Mouse (Mus musculus): ENCODE results near the gene Slc25a22. TPM values are rescaled to one million over a fixed set of nuclear protein-coding genes. Genes with fewer than 3 reads are reported as not detected.

Gene Slc25a22
- total and polyA plus RNA-seq, 3 experiments = 6.5 to 31.5 (median 16.1) TPM

DNA sequence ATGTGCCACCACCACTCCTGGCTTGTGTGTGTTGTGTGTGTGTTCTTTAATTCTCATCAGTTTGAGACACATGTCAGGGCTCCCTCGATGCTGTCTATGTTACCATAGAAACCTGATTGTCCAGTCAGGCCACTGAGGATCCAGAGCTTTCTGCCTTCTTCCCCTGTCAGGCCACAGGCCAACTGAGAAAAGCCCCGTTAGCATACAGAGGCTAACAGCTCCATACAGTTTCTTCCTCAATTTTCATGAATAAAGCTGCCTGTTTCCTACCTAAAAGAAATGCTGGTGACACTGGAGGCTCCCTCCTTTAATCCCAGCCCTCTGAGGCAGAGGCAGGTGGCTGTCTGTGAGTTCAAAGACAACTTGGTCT is 1.2 kb downstream of the Slc25a22 start:
- H3K4me1 ChIP-seq (ENCODE audit: control insufficient read depth in 1 of 2, insufficient read depth in 2 of 2) = peaks cover 25 to 49% of the 10 kb centered on the region in 2 experiments
- dilution Hi-C loops (cut with MboI; ENCODE audit: extremely low pct_ligation_motif_present, extremely low pct_unique_long_range_greater_than_20kb, low sequenced_read_pairs) = no loop called here
- DNase-seq (ENCODE audit: extremely low read depth) = no peak
- in situ Hi-C loops (cut with MboI; ENCODE audit: low pct_ligation_motif_present, low pct_unique_long_range_greater_than_20kb, low sequenced_read_pairs) = no loop called here
- peak; percentile 6; the same call in 1 of the 2 replicates for TF ChIP-seq HCFC1 (IDR thresholded peaks at IDR 0.05; ENCODE audit: low read depth, low read length)
- TF ChIP-seq UBTF (IDR thresholded peaks at IDR 0.05; ENCODE audit: low read depth, low read length) = no peak
- peak overlapping the region; percentile 55; the same call in 1 of the 2 replicates for H3K9ac ChIP-seq (ENCODE audit: insufficient read depth, low read depth)
- no peaks in the 10 kb centered on the region for H3K27me3 ChIP-seq (replicated peaks)
- H3K79me2 ChIP-seq (replicated peaks; ENCODE audit: control insufficient read depth, extremely low read depth, insufficient read depth, poor library complexity, severe bottlenecking) = peaks cover 12% of the 10 kb centered on the region
- peak overlapping the region; percentile 70 to 87 (median 75) for H3K4me3 ChIP-seq (replicated peaks in 1 of 3; ENCODE audit: low read depth in 2 of 3, low read length in 2 of 3, poor library complexity in 1 of 3)
- H3K9me3 ChIP-seq (replicated peaks; ENCODE audit: low read length) = no peaks in the 10 kb centered on the region
- H3K4me2 ChIP-seq (ENCODE audit: insufficient read depth, low read depth, poor library complexity, severe bottlenecking) = peak overlapping the region; percentile 92
- H3K36me3 ChIP-seq (replicated peaks in 1 of 2; ENCODE audit: control insufficient read depth in 1 of 2, insufficient read depth in 1 of 2, low read length in 1 of 2) = peaks cover 60 to 66% of the 10 kb centered on the region in 2 experiments
- no peak overlapping the region for H3K27ac ChIP-seq (ENCODE audit: insufficient read depth, low read depth)

DNA sequence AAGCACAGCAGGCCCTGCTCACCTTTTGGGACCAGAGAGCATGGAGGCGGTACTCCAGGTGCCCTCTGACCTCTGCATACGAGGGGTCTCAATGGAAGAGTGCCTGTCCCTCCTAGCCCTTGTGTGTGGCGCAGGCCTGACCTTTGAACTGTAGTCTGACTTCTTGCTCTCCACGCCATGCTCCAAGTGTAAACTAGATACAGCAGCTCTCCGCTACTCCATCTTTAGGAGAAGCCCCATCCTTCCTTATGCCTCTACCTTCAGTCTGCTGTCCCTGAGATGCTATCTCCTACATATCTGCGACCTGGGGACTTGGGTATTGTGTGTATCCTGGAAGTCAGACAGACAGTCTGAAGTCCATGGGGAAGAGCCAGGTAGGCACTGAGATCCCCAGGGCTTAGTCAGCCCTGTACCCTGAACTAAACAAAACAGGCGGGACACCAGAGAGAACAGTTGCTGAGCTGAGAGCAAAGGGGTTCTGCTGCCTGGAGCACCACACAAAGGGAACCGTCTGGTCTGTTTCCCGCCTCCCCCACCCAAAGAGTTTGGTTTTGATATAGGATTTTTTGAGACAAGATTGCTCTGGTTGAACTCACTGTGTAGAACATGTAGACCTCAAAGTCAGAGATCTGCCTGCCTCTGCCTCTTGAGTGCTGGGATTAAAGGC is 1.7 kb downstream of the Slc25a22 start:
- no peak for DNase-seq (ENCODE audit: extremely low read depth)
- Histone ChIP-seq H3K9ac (ENCODE audit: insufficient read depth, low read depth) (peak overlapping the region; percentile 45), H3K4me1 (ENCODE audit: control insufficient read depth in 1 of 2, insufficient read depth in 2 of 2) (peaks cover 20 to 44% of the 10 kb centered on the region in 2 experiments), H3K4me2 (ENCODE audit: insufficient read depth, low read depth, poor library complexity, severe bottlenecking) (peak overlapping the region; percentile 92), H3K36me3 (replicated peaks in 1 of 2; ENCODE audit: control insufficient read depth in 1 of 2, insufficient read depth in 1 of 2, low read length in 1 of 2) (peaks cover 60 to 66% of the 10 kb centered on the region in 2 experiments), H3K27me3 (replicated peaks) (no peaks in the 10 kb centered on the region), H3K79me2 (replicated peaks; ENCODE audit: control insufficient read depth, extremely low read depth, insufficient read depth, poor library complexity, severe bottlenecking) (peaks cover 12% of the 10 kb centered on the region), H3K27ac (ENCODE audit: insufficient read depth, low read depth) (peak overlapping the region; percentile 28; the same call in 1 of the 2 replicates), H3K4me3 (replicated peaks in 1 of 3; ENCODE audit: low read depth in 2 of 3, low read length in 2 of 3, poor library complexity in 1 of 3) (peak overlapping the region; percentile 50 to 70 (median 51)), H3K9me3 (replicated peaks; ENCODE audit: low read length) (no peaks in the 10 kb centered on the region)
- TF ChIP-seq MEF2A (IDR thresholded peaks at IDR 0.05; ENCODE audit: borderline replicate concordance, low read depth, low read length) = no peak
- dilution Hi-C loops (cut with MboI; ENCODE audit: extremely low pct_ligation_motif_present, extremely low pct_unique_long_range_greater_than_20kb, low sequenced_read_pairs) = no loop called here
- in situ Hi-C loops (cut with MboI; ENCODE audit: low pct_ligation_motif_present, low pct_unique_long_range_greater_than_20kb, low sequenced_read_pairs) = no loop called here

GRCm38 (mm10) chr7:141435129-141435855 is 2.4 kb downstream of the Slc25a22 start:
- dilution Hi-C loops (cut with MboI; ENCODE audit: extremely low pct_ligation_motif_present, extremely low pct_unique_long_range_greater_than_20kb, low sequenced_read_pairs) = no loop called here
- no peaks in the 10 kb centered on the region for H3K9me3 ChIP-seq (replicated peaks; ENCODE audit: low read length)
- H3K27me3 ChIP-seq (replicated peaks) = no peaks in the 10 kb centered on the region
- H3K4me2 ChIP-seq (ENCODE audit: insufficient read depth, low read depth, poor library complexity, severe bottlenecking) = peak overlapping the region; percentile 92
- TF ChIP-seq MYC (IDR thresholded peaks at IDR 0.05; ENCODE audit: low read depth, low read length) (0 out of 2 replicates have a peak, but pooled peaks have one; percentile 43), TCF12 (IDR thresholded peaks at IDR 0.05; ENCODE audit: low read depth, low read length) (peak; percentile 29; the same call in 1 of the 2 replicates), JUN (IDR thresholded peaks at IDR 0.05; ENCODE audit: insufficient read depth, low read depth, low read length) (no peak), ZKSCAN1 (IDR thresholded peaks at IDR 0.05; ENCODE audit: borderline replicate concordance, low read depth, low read length) (no peak), POLR2A (IDR thresholded peaks at IDR 0.05; ENCODE audit: low read depth, low read length) (peak; percentile 58), NRF1 (IDR thresholded peaks at IDR 0.05; ENCODE audit: low read depth, low read length) (no peak), CTCF (conservative IDR thresholded peaks at IDR 0.05 in 1 of 2, IDR thresholded peaks at IDR 0.05 in 1 of 2; ENCODE audit: low read depth in 2 of 2, low read length in 2 of 2) (no peak), ZMIZ1 (IDR thresholded peaks at IDR 0.05; ENCODE audit: low read depth, low read length) (0 out of 2 replicates have a peak, but pooled peaks have one; percentile 19), MXI1 (IDR thresholded peaks at IDR 0.05; ENCODE audit: low read depth, low read length) (peak; percentile 81)
- peaks cover 12% of the 10 kb centered on the region for H3K79me2 ChIP-seq (replicated peaks; ENCODE audit: control insufficient read depth, extremely low read depth, insufficient read depth, poor library complexity, severe bottlenecking)
- H3K9ac ChIP-seq (ENCODE audit: insufficient read depth, low read depth) = peak overlapping the region; percentile 62
- in situ Hi-C loops (cut with MboI; ENCODE audit: low pct_ligation_motif_present, low pct_unique_long_range_greater_than_20kb, low sequenced_read_pairs) = no loop called here
- H3K36me3 ChIP-seq (replicated peaks in 1 of 2; ENCODE audit: control insufficient read depth in 1 of 2, insufficient read depth in 1 of 2, low read length in 1 of 2) = peaks cover 62 to 66% of the 10 kb centered on the region in 2 experiments
- peak overlapping the region; percentile 50 to 65 (median 55) for H3K4me3 ChIP-seq (replicated peaks in 1 of 3; ENCODE audit: low read depth in 2 of 3, low read length in 2 of 3, poor library complexity in 1 of 3)
- peaks cover 17 to 37% of the 10 kb centered on the region in 2 experiments for H3K4me1 ChIP-seq (ENCODE audit: control insufficient read depth in 1 of 2, insufficient read depth in 2 of 2)
- DNase-seq (ENCODE audit: extremely low read depth) = peak; percentile 67
- peak overlapping the region; percentile 28; the same call in 1 of the 2 replicates for H3K27ac ChIP-seq (ENCODE audit: insufficient read depth, low read depth)

All from CH12.LX (cell line).